Mouse (Mus musculus) C2C12 (cell line): ENCODE measurements around the gene Aifm2. TPM values are rescaled to one million over a fixed set of nuclear protein-coding genes. Genes with fewer than 3 reads are reported as not detected.

Source experiments
- H3K27me3 ChIP-seq: one replicate; pipeline ENCODE4 v1.6.1; 2011; ENCODE audit not compliant: control insufficient read depth, insufficient read depth, insufficient read length
- H3K36me3 ChIP-seq: one replicate; pipeline ENCODE4 v1.6.1; 2011; ENCODE audit not compliant: control insufficient read depth, insufficient read depth
- H3K4me3 ChIP-seq: one replicate; pipeline ENCODE4 v1.5.1; 2011; ENCODE audit warnings: mild to moderate bottlenecking, control low read depth; ENCODE audit not compliant: poor library complexity, insufficient read depth, severe bottlenecking
- H3K79me2 ChIP-seq: one replicate; pipeline ENCODE4 v1.6.1; 2011; ENCODE audit not compliant: control insufficient read depth, insufficient read depth
- H3K79me3 ChIP-seq: one replicate; pipeline ENCODE4 v1.6.1; 2011; ENCODE audit warnings: low read depth, control low read depth
- H3ac ChIP-seq: one replicate; pipeline ENCODE3; 2011; ENCODE audit warnings: low read depth; ENCODE audit not compliant: control insufficient read depth, insufficient read length
- CEBPB ChIP-seq: IDR thresholded peaks from one replicate; pipeline ENCODE4 v1.6.1; 2011; ENCODE audit warnings: low read depth, mild to moderate bottlenecking, control low read depth, moderate library complexity
- CTCF ChIP-seq: IDR thresholded peaks from one replicate; pipeline ENCODE4 v1.5.1; 2011; ENCODE audit not compliant: control insufficient read depth, insufficient read depth, insufficient read length
- FOSL1 ChIP-seq: IDR thresholded peaks from one replicate; pipeline ENCODE4 v1.8.0; 2011; ENCODE audit warnings: mild to moderate bottlenecking, low read length; ENCODE audit not compliant: poor library complexity, insufficient read depth, severe bottlenecking
- MAX ChIP-seq: IDR thresholded peaks from one replicate; pipeline ENCODE4 v1.6.1; 2011; ENCODE audit warnings: mild to moderate bottlenecking, control low read depth
- MYOD1 ChIP-seq: IDR thresholded peaks from one replicate; pipeline ENCODE4 v1.6.1; 2011; ENCODE audit warnings: low read depth; ENCODE audit not compliant: control insufficient read depth, insufficient read length
- MYOG ChIP-seq: IDR thresholded peaks from one replicate; pipeline ENCODE4 v1.6.1; 2011; ENCODE audit not compliant: control insufficient read depth, insufficient read length; ENCODE audit errors: extremely low read depth
- USF1 ChIP-seq: IDR thresholded peaks from one replicate; pipeline ENCODE4 v1.6.1; 2011; ENCODE audit warnings: low read depth, mild to moderate bottlenecking, control low read depth, moderate library complexity
- polyA plus RNA-seq: library from polyadenylated mRNA; unstranded; fragments of >200 nt; fragmentation: generic; extraction: Trizol; gene quantifications from one replicate; pipeline ENCODE4 v1.2.1, GENCODE M21; 2012; ENCODE audit warnings: missing spikeins

Aifm2 gene
- polyA plus RNA-seq, 1 experiment = 12.4 TPM

GRCm38 (mm10) chr10:61695703-61696559 lies 19.1 kb upstream of the Aifm2 start:
- H3K79me3 ChIP-seq = peaks cover 2% of the 10 kb centered on the region
- peaks cover 29% of the 10 kb centered on the region for H3K36me3 ChIP-seq
- no peaks in the 10 kb centered on the region for H3K27me3 ChIP-seq
- H3K79me2 ChIP-seq = peaks cover 13% of the 10 kb centered on the region
- H3K4me3 ChIP-seq = peak overlapping the region; percentile 45
- peak overlapping the region; percentile 77 for H3ac ChIP-seq
- TF ChIP-seq MYOG (no peak), CTCF (no peak), USF1 (no peak), MAX (no peak), MYOD1 (no peak), FOSL1 (no peak), CEBPB (no peak)

DNA sequence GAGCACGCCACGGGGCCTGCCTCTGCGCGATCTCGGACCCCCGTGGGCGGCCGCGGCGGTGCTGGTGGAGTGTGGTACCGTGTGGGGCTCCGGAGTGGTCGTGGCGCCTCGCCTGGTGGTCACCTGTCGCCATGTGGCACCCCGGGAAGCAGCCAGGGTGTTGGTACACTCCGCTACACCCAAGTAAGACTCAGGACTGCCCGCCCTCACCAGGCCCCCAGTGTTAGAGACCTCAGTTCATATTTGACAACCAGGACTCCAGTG lies 18.6 kb upstream of the Aifm2 start:
- TF ChIP-seq CTCF (no peak), CEBPB (no peak)
- Histone ChIP-seq H3K27me3 (no peaks in the 10 kb centered on the region), H3K36me3 (peaks cover 25% of the 10 kb centered on the region), H3K79me3 (peaks cover 2% of the 10 kb centered on the region), H3K4me3 (peak overlapping the region; percentile 45), H3ac (peak overlapping the region; percentile 77), H3K79me2 (peaks cover 13% of the 10 kb centered on the region)

DNA sequence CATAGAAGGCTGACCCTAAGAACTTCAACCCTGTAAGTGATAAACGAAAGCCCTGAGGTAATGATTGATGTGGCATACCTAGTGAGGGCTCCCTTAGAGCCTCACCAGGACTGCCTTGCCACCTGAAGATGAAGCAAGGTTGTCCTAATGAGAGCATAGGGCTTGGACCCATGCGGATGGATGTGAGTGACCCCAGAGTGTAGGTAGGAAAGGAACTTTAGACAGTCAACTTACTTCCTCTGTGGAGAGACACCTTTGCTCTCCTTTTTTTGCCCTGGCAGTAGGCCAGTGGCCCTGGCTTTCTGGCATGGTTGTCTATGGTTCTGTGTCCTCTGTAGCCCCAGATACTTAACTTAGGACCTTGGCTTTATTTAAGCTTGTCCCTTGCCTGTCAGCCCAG lies 18.0 kb upstream of the Aifm2 start:
- H3K79me2 ChIP-seq = peaks cover 13% of the 10 kb centered on the region
- H3K36me3 ChIP-seq = peaks cover 20% of the 10 kb centered on the region
- H3K79me3 ChIP-seq = peaks cover 2% of the 10 kb centered on the region
- H3K27me3 ChIP-seq = no peaks in the 10 kb centered on the region
- TF ChIP-seq MYOD1 (no peak), USF1 (no peak), MAX (no peak), CEBPB (no peak), MYOG (no peak), FOSL1 (no peak), CTCF (no peak)
- H3K4me3 ChIP-seq = no peak overlapping the region
- H3ac ChIP-seq = no peak overlapping the region

GRCm38 (mm10) chr10:61704663-61705062 lies 10.4 kb upstream of the Aifm2 start:
- Histone ChIP-seq H3K79me3 (no peaks in the 10 kb centered on the region), H3ac (no peak overlapping the region), H3K27me3 (no peaks in the 10 kb centered on the region), H3K79me2 (no peaks in the 10 kb centered on the region), H3K4me3 (no peak overlapping the region), H3K36me3 (no peaks in the 10 kb centered on the region)
- TF ChIP-seq CEBPB = no peak
- TF ChIP-seq MYOG = no peak
- TF ChIP-seq MAX = no peak
- no peak for TF ChIP-seq USF1
- no peak for TF ChIP-seq FOSL1
- no peak for TF ChIP-seq MYOD1
- TF ChIP-seq CTCF = no peak

DNA sequence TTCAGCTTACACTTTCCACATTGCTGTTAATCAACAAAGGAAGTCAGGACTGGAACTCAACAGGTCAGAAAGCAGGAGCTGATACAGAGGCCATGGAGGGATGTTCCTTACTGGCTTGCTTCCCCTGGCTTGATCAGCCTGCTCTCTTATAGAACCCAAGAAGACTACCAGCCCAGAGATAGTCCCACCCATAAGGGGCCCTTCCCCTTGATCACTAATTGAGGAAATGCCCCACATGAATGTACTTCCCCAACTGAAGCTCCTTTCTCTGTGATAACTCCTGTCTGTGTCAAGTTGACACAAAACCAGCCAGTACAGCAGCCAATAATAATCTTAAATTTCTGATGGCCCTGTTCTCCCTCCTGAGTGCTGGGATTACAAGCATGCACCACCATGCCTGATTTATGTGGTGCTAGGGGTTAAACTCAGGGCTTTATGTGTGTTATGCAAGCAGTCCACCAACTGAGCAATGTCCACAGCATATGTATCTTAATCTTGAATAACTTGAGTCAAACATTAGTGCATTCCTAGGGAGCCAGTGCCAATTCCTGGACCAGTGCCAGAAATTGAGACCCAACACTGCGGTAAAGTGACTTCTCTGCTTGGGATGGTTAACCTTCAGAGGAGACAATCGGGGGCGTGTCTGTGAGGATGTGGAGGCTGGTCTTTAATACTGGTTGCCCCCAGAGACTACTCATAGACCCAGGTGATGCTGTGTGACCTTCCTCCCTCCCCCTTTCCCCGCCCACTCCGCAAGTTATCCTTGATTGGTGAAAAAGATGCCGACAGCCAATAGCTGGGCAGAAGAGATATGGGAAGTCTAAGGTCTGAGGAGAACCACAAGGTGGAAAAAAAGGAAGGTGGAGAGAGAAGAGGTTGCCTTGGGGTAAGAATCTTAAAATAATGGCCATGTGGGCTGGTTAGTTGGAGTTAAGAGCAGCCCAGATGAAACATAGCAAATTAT lies 8.4 kb upstream of the Aifm2 start:
- Histone ChIP-seq H3ac (no peak overlapping the region), H3K4me3 (no peak overlapping the region), H3K79me2 (no peaks in the 10 kb centered on the region), H3K27me3 (peaks cover 3% of the 10 kb centered on the region), H3K36me3 (no peaks in the 10 kb centered on the region), H3K79me3 (no peaks in the 10 kb centered on the region)
- TF ChIP-seq MYOD1 (no peak), MAX (no peak), USF1 (no peak), MYOG (no peak), FOSL1 (no peak), CTCF (no peak), CEBPB (no peak)

- peaks cover 3% of the 10 kb centered on the region for H3K27me3 ChIP-seq
- no peaks in the 10 kb centered on the region for H3K79me2 ChIP-seq
- no peaks in the 10 kb centered on the region for H3K79me3 ChIP-seq
- H3ac ChIP-seq = no peak overlapping the region
- no peak overlapping the region for H3K4me3 ChIP-seq
- H3K36me3 ChIP-seq = no peaks in the 10 kb centered on the region
- no peak for TF ChIP-seq CEBPB
- TF ChIP-seq MYOD1 = no peak
- no peak for TF ChIP-seq MYOG
- no peak for TF ChIP-seq MAX
- TF ChIP-seq CTCF = no peak
- TF ChIP-seq USF1 = no peak
- no peak for TF ChIP-seq FOSL1
These were observed 1.5 kb upstream of the Aifm2 start for GRCm38 (mm10) chr10:61713601-61714000.
